Mouse (Mus musculus) left cerebral cortex, adult 11 months (tissue): ENCODE results near the gene Hist1h2bf.
"Not testable (repeated sequence)": the region's sequence is repeated elsewhere in the genome, so short reads cannot be mapped to it uniquely, and the experiment has no call there.

Experiments
- DNase-seq: peaks from one replicate; pipeline ENCODE4 v3.0.0; 2022; ENCODE audit warnings: low spot score

The Hist1h2bf gene

DNA sequence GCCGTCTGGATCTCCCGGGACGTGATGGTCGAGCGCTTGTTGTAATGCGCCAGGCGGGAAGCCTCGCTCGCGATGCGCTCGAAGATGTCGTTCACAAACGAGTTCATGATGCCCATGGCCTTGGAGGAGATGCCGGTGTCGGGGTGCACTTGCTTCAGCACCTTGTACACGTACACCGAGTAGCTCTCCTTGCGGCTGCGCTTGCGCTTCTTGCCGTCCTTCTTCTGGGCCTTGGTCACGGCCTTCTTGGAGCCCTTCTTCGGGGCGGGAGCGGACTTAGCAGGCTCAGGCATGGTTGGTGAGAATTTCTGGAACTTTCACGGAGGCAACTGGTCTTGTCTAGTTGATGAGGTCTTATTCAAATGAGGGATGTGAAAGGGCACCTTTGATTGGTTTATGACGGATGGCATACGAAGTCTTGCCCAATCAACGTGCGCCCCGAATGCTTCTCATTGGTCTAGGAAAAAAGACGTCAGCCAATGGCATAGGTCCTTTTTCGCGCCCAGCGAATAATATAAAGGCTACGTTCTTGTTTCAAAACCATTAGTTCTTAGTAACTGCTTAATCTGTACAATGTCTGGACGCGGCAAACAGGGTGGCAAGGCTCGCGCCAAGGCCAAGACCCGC, at the start of gene Hist1h2bf, which contains the start of gene Hist1h2ad:
Hist1h2bf (minus strand) TSS at position 299 of the 627 bp plus-strand sequence.
Hist1h2ad (plus strand) TSS at position 484 of the 627 bp plus-strand sequence.
- peak; percentile 95 for DNase-seq

DNA sequence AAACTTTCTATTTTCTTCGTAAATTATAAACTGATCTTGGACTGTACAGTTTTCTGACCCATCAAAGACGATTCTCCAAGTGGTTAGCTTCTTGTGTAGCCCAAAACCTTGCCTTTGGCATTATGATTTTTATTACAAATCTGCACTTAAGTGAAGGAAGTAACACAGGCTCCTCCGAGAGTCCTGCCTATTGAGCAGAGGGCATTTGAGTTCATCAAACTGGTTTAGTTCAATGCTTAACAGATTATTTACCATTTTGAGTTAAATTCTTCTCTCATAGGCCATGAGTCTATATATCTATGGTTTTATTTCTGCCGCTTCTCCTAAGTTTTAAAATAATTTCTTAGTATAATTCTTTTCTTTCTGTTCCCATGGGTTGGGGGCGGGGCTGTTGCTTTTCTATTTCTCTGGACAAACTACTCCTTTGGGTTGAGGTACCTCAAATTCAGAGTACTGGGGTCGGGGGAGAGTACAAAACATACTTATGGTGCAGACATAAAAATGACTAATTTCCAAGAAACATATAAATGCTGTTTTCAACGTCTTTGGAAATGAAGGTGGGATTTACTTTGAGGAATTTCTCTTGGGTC, 49.0 kb upstream of the Hist1h2bf start:
- no peak for DNase-seq

DNA sequence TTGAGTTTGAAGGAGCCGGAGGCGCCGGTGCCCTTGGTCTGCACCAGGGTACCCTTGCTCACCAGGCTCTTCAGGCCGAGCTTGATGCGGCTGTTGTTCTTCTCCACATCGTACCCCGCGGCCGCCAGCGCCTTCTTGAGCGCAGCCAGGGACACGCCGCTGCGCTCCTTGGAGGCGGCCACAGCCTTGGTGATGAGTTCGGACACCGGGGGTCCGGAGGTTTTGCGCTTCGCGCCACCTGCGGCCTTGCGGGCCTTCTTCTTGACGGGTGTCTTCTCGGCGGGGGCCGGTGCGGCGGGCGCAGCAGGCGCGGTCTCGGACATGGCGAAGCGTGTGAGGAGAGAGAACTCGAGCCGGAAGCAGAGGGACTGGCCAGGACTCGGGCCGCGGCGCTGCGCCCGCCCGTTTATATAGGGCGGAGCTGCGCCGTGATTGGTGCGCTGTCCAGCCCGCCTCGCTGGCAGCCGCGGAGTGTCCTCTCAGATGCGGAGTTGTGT, 48.2 kb upstream of the Hist1h2bf start, which contains the start of gene Hist1h1e:
Hist1h1e (minus strand) TSS at position 384 of the 497 bp plus-strand sequence.
- peak; percentile 77 for DNase-seq

DNA sequence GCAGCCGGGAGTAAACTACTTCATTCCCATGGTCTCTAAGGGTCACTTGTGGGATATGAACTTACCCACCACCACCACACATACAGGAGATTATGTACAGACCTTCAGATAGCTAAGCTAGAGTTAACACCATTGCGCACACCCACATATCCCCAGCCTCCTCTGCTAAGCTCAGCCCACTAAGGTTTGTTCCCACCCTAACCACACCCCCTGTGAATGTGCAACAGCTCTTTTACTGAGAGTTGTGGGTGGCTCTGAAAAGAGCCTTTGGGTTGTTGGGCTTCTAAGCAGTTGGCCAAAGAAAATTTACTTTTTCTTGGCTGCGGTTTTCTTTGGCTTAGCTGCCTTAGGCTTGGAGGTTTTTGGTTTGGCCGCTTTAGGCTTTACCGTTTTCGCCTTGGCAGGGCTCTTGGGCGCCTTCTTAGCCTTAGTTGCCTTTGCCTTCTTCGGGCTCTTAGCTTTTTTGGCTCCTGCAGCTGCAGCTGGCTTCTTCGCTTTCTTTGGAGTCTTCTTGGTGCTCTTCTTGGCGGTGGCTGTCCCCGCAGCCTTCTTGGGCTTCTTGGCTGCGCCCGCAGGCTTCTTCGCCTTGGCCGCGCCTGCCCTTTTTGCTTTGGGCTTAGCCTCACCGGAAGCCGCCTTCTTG, 47.7 kb upstream of the Hist1h2bf start:
- DNase-seq = peak; percentile 68

DNA sequence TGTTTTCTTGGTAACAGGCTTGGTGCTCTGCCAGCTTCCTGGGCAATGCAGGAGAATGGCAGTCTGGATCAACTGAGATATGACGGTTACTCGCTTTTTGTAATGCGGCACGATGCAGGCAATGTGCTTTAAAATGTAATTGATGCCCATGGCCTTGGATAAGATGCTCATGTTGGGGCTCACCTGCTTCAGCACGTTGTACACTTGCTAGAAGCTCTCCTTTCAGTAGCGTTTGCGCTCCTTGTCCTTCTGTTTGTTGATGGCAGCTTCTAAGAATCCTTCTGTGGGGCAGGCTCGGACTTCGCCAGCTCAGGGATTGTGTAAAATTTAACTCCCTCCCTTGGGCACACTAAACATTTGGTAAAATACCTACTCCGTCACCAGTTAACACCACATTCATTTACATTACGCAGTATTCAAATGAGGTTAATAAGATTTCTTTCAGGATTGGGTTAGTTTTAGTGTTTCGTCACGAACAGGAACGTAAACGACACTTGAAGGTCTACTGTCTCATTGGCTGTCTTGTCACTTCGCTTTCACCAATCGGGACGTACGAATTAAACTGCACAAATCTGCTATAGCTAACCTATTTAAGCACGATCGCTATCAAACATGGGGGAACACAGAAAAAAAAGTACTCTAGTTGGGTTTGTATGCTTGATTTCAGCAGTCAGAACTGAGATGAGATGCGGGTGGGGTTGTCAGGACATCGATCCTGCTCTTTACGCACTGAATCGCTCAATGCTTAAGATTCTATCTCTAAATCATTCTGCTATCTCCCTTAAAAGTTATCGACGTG, 46.9 kb upstream of the Hist1h2bf start, which contains the start of gene Hist1h2be:
Hist1h2be (minus strand) TSS at position 392 of the 799 bp plus-strand sequence.
- peak; percentile 78 for DNase-seq

DNA sequence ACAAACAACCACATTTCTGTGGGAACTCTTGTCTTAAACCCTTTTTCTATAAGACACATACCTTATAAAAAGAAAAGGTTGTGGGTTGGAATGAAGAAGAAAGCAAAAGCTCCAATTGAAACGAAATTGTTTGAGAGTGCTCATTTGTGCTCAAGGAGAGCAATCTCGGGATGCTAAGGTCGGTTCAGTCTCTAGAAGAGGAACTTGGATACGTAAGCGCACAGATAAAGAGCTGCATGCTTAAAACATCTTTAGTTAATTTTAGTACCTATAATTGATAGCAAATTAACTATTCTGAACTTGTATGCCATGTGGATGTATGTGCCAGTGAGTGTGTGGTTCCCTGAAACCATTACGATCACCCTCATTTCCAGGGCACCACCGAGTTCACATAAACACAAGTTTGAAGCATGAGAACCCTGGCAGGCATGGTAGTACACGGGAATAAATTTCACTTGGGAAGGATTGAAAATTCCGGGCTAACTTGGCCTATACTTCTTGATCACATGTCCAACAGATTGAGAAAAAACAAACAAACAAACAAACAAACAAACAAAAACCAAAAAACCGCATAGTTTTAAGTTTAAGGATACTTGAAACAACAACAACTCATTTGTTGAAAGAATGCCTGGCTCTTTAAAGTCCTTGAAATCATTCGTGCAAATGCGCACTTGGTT, 46.2 kb upstream of the Hist1h2bf start:
- DNase-seq = no peak

DNA sequence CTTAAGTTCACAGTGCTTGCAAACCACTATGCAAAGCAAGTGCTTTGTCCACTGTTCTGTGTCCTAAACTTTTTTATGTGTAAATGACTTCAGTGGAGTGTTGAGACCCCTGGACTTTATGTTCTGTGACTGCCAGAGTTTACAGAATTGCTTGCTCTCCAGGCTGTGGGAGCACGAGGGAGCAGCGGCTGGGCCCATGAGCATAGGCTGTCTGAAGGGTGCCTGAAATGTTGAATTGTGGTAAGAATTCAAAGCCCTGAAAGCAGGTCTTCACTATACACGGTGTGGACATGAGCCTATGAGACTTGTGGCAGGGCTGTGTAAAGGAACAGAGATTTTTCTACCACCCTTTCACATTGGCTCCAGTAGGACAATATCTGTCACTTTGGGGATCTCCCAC, 37.6 kb upstream of the Hist1h2bf start:
- no peak for DNase-seq

DNA sequence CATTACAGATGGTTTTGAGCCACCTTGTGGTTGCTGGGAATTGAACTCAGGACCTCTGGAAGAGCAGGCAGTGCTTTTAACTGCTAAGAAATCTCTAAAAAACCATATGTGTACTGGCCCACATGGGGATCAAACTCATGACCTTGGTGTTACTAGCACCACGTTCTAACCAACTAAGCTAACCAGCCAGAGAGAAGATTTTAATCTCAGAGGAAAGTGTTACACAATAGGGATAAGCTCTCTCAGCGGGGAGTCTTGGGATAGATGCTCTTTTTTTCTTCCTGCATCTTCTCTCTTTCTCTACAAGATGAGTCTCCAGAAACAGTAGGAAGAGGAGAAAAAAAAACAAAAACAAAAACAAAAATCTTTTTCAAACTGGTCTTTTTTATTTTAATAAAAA, 36.4 kb upstream of the Hist1h2bf start:
- no peak for DNase-seq

DNA sequence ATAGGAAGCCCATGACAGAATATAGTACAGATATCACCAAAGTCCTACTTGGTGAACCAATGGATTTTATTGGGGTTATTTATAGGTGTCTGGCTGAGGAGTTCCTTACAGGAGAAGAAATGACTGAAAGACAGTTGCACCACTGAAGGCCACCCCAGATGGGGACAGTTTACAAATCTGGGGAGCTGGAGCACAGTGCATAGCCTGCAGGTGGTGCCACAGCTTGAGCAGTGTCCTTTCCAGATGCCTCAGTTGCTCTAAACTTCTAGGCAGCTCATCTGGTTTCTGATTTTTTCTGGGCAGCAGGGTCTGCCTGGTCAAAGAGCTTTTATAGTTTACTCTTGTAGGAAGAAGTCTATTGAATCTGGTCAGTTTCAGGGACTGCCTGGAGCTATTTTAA, 35.8 kb upstream of the Hist1h2bf start:
- DNase-seq = no peak

DNA sequence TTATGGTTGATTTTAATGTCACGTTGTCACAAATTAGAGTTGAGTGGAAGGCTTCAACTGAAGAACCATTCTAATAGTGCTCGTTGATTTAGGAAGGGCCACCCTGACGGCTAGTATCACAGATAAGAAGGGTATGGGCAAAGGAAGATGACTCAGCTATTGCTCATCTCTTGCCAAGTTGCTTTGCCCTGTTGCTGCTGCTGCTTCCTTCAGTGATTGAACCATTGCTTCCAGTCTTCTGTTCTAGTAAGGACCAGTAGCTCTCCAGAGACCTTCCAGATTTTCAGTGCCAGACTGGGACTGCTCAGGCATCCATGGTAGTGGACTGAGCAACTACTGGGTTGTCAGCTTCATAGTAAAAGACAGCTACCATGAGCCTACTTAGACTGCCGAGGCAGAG, 35.2 kb upstream of the Hist1h2bf start:
- no peak for DNase-seq

DNA sequence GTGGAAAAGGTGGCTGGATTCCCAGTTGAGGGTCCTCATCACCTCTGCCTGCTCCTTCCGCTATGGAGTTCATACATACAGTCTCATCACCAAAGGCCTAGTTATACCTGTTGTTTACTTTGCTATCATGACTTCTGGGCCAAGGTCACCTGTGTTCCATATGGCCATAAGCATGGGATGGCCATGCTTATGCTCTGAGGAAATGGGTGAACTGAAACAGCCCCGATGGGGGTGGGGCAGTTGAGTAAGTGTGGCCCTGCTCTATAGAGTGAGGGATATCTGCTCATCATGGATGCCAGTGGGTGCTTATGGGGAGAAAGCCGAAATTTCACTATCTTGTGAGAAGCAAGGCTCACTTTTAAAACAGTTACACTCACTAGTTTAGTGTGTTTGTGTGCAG, 31.1 kb upstream of the Hist1h2bf start:
- DNase-seq = no peak

DNA sequence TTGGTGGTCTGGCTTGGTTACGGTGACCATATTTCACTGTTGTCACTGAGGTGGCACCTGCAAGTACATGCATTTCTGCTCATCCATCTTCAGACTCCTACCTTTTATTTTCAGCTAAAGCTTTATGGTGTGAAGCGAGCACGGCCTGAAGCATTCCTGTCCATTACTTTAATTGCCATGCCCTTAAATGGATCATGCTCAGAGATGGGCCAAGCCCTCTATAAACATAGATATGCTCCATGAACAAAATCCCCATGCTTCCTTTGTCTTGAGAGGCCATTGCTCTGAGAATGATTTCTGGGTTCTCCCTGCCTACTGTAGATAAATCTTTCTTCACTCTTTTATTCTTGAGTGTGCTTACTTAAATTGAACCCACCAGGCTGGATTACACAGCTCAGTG, 30.5 kb upstream of the Hist1h2bf start:
- no peak for DNase-seq

DNA sequence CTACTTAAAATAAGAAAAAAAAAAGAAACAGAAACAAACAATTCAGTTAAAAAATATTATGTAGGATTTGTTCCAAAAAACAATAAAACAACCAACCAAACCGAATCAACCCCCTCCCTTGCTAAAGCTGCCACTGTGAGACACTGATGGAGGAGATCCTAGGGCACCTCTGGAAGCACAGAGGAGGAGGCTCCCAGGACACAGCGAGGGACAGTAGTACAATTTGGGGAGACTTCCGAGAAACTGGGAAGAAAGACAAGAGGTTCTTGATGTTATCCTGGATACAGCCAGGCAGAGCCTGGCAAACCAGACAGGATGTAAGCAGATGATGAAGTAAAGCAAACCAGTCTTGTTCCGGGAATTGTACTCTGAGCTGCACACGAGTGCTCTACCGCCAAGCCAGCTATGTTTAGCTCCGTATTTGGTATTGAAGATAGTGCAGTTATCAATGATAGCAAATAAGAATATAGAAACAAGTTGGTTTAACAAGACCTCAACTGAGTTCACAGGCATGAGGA, 29.2 kb upstream of the Hist1h2bf start:
- DNase-seq = no peak

DNA sequence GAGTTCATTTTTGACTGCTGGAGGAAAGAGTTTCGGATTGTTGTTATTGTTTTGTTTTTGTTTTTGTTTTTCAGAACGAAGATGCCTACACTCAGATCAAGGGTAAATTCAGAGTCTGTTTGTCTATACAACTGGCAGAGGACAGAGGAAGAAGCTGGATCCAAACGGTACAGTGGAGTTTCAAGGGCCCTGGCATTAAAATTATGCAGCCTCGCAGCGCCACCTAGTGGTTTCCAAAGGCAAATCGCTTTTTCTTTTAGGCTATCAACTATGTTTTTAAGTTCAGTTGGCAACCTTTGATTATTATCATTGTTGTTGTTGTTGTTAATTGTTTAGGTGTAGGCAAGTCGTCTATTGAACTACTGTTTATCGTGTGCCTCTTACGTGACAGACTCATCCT, 24.0 kb upstream of the Hist1h2bf start:
- DNase-seq = no peak

DNA sequence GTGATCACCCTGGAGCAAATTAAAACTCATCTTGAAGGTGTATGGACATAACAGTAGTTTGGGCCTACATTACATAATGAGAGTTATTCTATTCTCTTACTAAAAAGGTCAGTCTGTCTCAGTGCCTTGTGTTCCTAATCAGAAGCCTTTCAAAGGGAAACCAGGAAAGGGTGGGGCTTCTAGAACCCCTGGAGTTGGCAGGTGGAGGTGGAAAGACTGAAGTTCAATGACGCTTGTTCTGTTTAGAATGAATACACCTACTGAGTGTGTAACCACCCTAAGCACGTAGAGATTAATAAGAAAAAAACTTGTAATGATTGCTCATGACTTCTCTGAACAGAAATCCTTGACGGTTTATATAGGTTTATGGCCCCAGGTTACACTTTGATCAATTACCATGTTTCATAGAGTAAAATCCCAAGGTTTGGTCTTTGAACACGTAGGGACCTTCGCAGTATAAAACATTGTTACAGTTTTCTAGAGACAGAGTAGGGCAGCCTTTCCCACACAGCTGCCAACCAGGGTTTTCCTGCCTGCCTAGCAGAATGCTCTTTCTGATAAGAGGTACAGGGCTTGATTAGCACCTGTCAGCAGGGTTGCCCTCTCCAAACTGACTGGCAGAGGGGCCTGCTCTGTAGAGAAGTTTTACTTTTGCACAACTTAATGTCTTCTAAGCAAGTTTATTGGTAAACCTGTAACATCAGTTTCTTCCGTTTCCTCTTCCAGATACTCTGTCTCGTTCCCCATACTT, 21.8 kb upstream of the Hist1h2bf start:
- DNase-seq = no peak

DNA sequence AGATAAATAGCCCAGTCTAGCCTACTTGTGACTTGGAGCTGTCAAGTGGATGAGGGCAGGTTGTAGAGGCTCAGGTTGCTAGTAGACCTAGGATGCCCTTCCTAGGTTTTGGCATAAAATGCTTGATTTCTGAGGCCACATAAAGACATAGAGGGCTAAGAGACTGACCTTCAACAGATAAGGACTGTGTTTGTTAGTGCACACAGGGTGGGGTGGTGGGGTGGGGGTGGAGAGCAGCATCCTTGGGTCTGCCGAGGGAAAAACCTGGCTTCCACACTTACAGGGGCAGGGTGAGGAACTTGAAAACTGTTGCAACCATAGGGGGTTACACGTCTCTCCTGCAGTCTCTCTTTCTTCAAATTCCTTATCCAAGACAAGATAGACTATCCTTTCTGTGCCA, 21.2 kb upstream of the Hist1h2bf start:
- no peak for DNase-seq

DNA sequence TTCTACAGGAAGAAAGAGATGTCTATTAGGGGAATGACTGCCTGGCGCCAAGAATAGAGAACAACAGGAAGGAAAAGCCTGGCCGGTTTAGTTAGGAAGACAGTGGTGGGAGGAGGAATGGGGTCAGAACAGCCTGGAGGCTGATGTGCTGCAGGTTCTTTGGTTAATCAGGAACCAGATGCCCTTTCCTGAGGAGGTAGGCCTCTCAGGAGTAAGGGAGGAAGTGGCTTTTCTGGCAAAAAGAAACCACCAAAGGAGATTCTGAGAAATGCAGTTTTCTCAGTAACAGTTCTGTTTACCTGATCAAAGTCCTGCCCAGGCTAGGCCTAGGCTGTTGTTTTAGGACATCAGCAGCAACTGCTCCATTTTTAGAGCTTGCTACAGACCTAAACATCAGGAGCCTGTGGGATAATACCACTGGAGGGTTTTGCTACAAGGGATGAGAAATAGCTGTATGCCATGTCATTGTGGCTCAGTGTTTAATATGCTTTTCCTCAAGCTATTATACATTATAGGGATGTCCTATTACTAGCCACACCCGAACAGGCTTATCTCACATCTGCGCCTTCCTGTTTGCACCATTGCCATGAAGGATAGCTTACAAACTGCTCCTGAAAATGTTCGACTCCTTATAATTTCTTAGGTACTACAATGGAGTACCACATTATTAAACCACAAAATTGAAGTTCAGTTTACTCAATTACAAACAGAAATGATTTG, 19.2 kb upstream of the Hist1h2bf start:
- no peak for DNase-seq

DNA sequence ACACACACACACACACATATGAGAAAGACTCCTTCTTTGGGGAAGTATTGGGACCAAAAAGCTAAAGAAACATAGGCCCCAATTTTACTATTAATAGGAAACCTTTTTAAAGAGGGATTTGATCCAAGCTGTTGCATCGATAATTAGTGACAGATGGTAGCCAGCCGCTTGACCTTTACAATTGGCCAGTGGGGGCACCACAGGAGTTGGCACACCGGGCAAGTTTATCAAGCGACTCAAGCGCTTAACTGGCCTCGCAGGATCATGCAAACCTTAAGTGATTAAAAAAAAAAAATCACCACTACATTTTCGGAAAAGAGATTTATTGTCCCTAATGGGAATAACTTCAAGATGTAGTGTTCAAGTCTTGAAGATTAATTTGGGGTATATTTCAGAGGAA, 18.6 kb upstream of the Hist1h2bf start:
- DNase-seq = no peak

DNA sequence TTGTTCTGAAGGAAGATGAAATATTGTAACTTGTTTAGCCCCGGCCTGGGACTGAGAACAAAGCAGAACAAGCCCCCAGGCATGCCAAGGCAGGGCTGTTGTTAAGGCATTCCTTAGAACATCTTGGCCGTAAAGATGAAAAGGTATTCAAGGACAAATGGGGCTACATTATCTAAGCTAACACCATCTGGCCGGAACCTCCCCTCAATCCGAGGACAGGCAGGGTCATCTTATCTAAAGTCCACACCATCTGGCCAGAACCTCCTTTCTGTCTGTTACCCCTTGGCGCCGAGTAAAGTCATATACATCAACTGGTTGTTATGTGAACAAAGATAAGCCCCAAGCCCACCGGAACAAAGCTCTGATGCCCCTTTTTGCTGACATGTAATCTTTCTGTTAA, 17.9 kb upstream of the Hist1h2bf start:
- DNase-seq = not testable (repeated sequence)

DNA sequence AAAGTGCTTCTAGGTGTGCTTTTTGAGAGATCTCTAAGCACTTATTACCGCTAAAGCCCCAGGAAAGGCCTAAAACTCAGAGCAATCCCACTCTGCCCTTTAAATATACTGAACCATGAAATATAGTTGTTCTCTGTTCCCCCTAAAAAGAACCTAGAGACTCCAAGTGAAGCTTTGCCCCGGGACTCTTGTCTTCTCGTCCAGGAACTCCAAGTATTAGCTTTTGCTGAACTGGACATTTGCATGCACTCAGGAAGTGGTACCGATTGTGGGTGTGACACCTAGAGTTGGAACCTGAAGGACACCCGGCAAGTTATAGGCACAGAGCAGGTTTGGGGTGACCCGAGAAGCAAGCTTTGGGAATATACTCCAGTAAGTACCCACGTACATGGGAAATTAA, 17.2 kb upstream of the Hist1h2bf start:
- DNase-seq = no peak
